Mouse (Mus musculus) olfactory bulb, adult 2 months (tissue): ENCODE results near the gene Lrmda. TPM values are rescaled to one million over a fixed set of nuclear protein-coding genes. Genes with fewer than 3 reads are reported as not detected.

Experiments used
- H3K27ac ChIP-seq: fragments of 200-500 bp; 2 replicates; pipeline ENCODE4 v1.5.1; 2012; ENCODE audit warnings: low read depth, low read length; ENCODE audit not compliant: insufficient read depth
- H3K4me1 ChIP-seq: fragments of 200-500 bp; 2 replicates; pipeline ENCODE4 v1.6.1; 2012; ENCODE audit warnings: low read length; ENCODE audit not compliant: control insufficient read depth, insufficient read depth
- H3K4me3 ChIP-seq: fragments of 200-500 bp; 2 replicates; pipeline ENCODE4 v1.5.1; 2012; ENCODE audit warnings: mild to moderate bottlenecking, low read depth, low read length, moderate library complexity; ENCODE audit not compliant: insufficient read depth
- CTCF ChIP-seq: fragments of 200-500 bp; IDR thresholded peaks from 2 replicates; pipeline ENCODE4 v1.5.1; 2012; ENCODE audit warnings: low read depth, mild to moderate bottlenecking, low read length, moderate library complexity; ENCODE audit not compliant: insufficient read depth
- POLR2A ChIP-seq: fragments of 200-500 bp; IDR thresholded peaks from 2 replicates; pipeline ENCODE4 v1.6.1; 2012; ENCODE audit warnings: mild to moderate bottlenecking, low read depth, low read length, moderate library complexity; ENCODE audit not compliant: insufficient read depth
- WGBS: fragments of 180-500 bp; shearing (Covaris S2); methylation state at CpG from one replicate; pipeline ENCODE4 v1.1.7; 2018; 5-methylcytosine and 5-hydroxymethylcytosine counted together
- polyA plus RNA-seq: library from polyadenylated mRNA; stranded (reverse); fragments of >200 nt; gene quantifications from 2 replicates; pipeline ENCODE4 v1.2.4, GENCODE M21; 2012; ENCODE audit warnings: low replicate concordance; ENCODE audit not compliant: missing spikeins, insufficient read depth, insufficient read length

The Lrmda gene
- polyA plus RNA-seq, 1 experiment, result not detected

- 70% methylated on average over 1 of the region's 1 CpGs for WGBS
- TF ChIP-seq POLR2A (no peak), CTCF (no peak)
- Histone ChIP-seq H3K4me1 (no peaks in the 10 kb centered on the region), H3K4me3 (no peak overlapping the region), H3K27ac (no peak overlapping the region)
Measured at GRCm38 (mm10) chr14:22049282-22049681, 29.8 kb downstream of the Lrmda start.

- TF ChIP-seq POLR2A (no peak), CTCF (no peak)
- no peak overlapping the region for H3K4me3 ChIP-seq
- H3K4me1 ChIP-seq, result no peaks in the 10 kb centered on the region
- 68% methylated on average over 14 of the region's 14 CpGs for WGBS
- no peak overlapping the region for H3K27ac ChIP-seq
Measured at GRCm38 (mm10) chr14:22051941-22052664, 32.6 kb downstream of the Lrmda start.

GRCm38 (mm10) chr14:22055630-22056029 lies 36.1 kb downstream of the Lrmda start:
- Histone ChIP-seq H3K27ac (no peak overlapping the region), H3K4me3 (no peak overlapping the region), H3K4me1 (no peaks in the 10 kb centered on the region)
- 76% methylated on average over 8 of the region's 8 CpGs for WGBS
- TF ChIP-seq POLR2A, result no peak
- TF ChIP-seq CTCF, result no peak

DNA sequence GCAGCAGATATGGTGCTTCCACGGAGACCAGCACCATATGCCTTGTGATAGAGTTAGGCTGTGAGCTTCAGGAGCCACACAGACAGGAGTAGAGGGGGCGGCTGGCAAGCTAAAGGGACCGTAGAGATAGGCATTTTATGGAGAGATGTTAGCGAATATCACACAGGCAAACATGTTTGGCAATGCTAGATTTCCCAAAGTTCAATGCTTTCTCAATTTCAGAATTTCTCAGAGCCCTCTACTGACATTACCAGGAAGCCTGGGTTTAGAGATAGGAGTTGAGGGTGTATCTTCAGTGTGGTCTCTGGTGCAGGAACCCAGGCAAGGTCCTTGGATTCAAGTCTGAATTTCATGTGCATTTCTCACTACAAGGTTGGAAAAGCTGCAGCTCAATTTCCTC lies 36.7 kb downstream of the Lrmda start:
- H3K27ac ChIP-seq, result no peak overlapping the region
- no peak overlapping the region for H3K4me3 ChIP-seq
- H3K4me1 ChIP-seq, result no peaks in the 10 kb centered on the region
- no peak for TF ChIP-seq POLR2A
- TF ChIP-seq CTCF, result no peak
- WGBS, result 92% methylated on average over 4 of the region's 4 CpGs

DNA sequence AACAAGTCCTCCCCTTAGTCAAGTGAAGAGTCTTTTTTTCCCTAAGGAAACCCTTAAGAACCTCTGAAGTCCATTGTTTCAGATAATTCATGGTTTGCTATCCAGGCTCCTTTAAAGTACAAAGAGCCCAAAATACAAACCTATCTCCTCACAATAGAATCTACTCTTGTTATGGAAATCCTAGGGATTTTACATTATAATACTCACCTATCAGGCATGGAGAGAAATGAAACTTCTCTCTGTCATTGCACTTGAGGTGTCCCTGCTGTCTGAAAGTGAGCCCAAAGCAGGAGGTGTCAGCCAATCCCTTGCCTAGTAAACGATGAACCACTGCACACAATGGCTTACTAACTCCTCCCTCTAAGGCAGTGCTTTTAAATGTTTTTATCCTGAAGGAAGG lies 39.2 kb downstream of the Lrmda start:
- Histone ChIP-seq H3K4me1 (no peaks in the 10 kb centered on the region), H3K27ac (no peak overlapping the region), H3K4me3 (no peak overlapping the region)
- WGBS, result 59% methylated on average over 1 of the region's 1 CpGs
- TF ChIP-seq POLR2A, result no peak
- no peak for TF ChIP-seq CTCF

GRCm38 (mm10) chr14:22059348-22059861 lies 39.9 kb downstream of the Lrmda start:
- TF ChIP-seq CTCF (no peak), POLR2A (no peak)
- Histone ChIP-seq H3K27ac (no peak overlapping the region), H3K4me3 (no peak overlapping the region), H3K4me1 (no peaks in the 10 kb centered on the region)
- WGBS, result 91% methylated on average over 6 of the region's 6 CpGs

DNA sequence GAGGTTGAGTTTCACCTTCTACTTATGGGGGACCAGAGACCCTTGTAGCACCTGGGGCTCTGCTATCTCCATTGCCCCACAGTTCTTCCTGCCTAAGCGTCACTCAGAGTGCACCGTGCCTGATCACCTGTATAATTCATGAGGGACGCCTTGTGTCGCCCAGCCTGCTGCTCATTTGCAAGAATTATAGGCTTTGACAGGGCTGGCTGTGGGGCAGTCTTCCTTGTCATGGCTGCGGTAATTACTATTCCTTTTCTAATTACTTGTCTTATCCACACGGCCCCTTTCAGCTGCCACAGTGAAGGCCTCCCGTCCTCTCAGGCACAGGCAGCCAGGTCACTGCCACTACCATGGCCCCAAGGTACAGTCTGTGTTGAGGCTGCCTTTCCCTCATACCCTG lies 41.3 kb downstream of the Lrmda start:
- TF ChIP-seq CTCF (no peak), POLR2A (no peak)
- 23% methylated on average over 7 of the region's 7 CpGs for WGBS
- Histone ChIP-seq H3K4me1 (no peaks in the 10 kb centered on the region), H3K27ac (no peak overlapping the region), H3K4me3 (no peak overlapping the region)

DNA sequence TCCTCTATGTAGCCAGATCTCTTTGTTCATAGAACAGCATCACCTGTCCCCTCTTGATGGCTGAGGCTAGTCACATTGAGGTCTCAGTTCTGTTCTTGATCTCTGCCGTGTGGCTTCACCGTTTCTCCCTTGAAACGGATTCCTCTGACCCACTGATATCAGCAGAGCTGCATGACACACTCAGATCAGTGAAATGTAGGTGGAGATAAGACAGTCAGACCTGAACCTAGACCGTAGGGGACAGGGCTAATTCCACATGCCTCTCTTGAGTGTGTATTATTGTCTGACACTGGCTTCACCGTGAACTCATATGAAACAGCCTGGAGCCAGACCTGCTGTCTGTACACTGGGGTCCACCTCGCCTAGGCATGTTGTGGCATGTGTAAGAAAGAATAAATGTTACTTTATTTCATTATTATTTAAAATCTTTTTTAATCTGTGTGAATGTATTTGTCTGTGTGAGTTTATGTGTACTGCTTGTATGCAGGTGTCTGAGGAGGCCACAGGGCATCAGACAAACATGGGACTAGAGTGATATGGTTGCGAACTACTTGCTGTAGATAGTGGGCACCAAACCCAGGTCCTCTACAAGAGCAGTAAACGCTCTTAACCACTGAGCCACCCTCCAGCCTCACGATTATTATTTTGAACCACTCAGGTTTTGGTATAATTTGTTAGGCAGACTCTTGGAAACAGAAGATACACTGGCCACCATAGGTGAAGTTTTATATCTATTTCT lies 42.8 kb downstream of the Lrmda start:
- no peak overlapping the region for H3K4me3 ChIP-seq
- 94% methylated on average over 9 of the region's 9 CpGs for WGBS

GRCm38 (mm10) chr14:22069169-22069568 lies 49.7 kb downstream of the Lrmda start:
- TF ChIP-seq CTCF (no peak), POLR2A (no peak)
- H3K4me1 ChIP-seq, result no peaks in the 10 kb centered on the region
- no peak overlapping the region for H3K27ac ChIP-seq
- no peak overlapping the region for H3K4me3 ChIP-seq
- WGBS, result 81% methylated on average over 2 of the region's 2 CpGs

More for the DNA sequence above, 42.8 kb downstream of the Lrmda start:
- TF ChIP-seq CTCF, result no peak
- no peak for TF ChIP-seq POLR2A
- no peaks in the 10 kb centered on the region for H3K4me1 ChIP-seq
- no peak overlapping the region for H3K27ac ChIP-seq
